Mouse (Mus musculus): Measurements from ENCODE around the gene Dcbld2.

- TF ChIP-seq CHD1 (IDR thresholded peaks at IDR 0.05; ENCODE audit: low read depth, low read length) (no peak), POLR2AphosphoS2 (IDR thresholded peaks at IDR 0.05; ENCODE audit: low read depth, low read length) (no peak), CTCF (conservative IDR thresholded peaks at IDR 0.05 in 1 of 2, IDR thresholded peaks at IDR 0.05 in 1 of 2; ENCODE audit: low read depth in 2 of 2, low read length in 2 of 2) (no peak), ZNF384 (IDR thresholded peaks at IDR 0.05; ENCODE audit: low read depth, low read length) (no peak), JUN (IDR thresholded peaks at IDR 0.05; ENCODE audit: insufficient read depth, low read depth, low read length) (no peak), MYC (IDR thresholded peaks at IDR 0.05; ENCODE audit: low read depth, low read length) (no peak), RCOR1 (conservative IDR thresholded peaks at IDR 0.05; ENCODE audit: low read depth, low read length) (no peak), ZC3H11A (IDR thresholded peaks at IDR 0.05; ENCODE audit: low read depth, low read length) (no peak)
Measured at GRCm38 (mm10) chr16:58516161-58516560, 107.9 kb downstream of the Dcbld2 start.
